Comparison of ENCODE assay signal across 21 mouse cellular contexts in genomic region chr1:122423503-122423902, GRCm38 (mm10).
"Had no signal": no experiment of that assay in that cellular context is flagged by ENCODE, and none has a peak within 500 bp of the region (broad histone marks: within the 10 kb centered on the region; RNA-seq: fewer than 3 reads in every experiment).

No protein-coding gene starts in this region.

- H3K4me1 ChIP-seq: limb, embryonic 12.5 days; limb, embryonic 15.5 days; neural tube, embryonic 12.5 days; neural tube, embryonic 15.5 days had no signal

- ATAC-seq: liver, postnatal 0 days; lung, postnatal 0 days had no signal

- H3K4me3 ChIP-seq: limb, embryonic 12.5 days; limb, embryonic 15.5 days; neural tube, embryonic 12.5 days; neural tube, embryonic 15.5 days had no signal

- H3K4me2 ChIP-seq: limb, embryonic 12.5 days; limb, embryonic 15.5 days; liver, embryonic 11.5 days; lung, embryonic 14.5 days; neural tube, embryonic 12.5 days; neural tube, embryonic 15.5 days had no signal

- H3K27me3 ChIP-seq: limb, embryonic 12.5 days; limb, embryonic 15.5 days; neural tube, embryonic 12.5 days; neural tube, embryonic 15.5 days had no signal

- H3K27ac ChIP-seq: limb, embryonic 12.5 days; limb, embryonic 15.5 days; liver, embryonic 14.5 days; macrophage; neural tube, embryonic 12.5 days; neural tube, embryonic 15.5 days; stomach, postnatal 0 days had no signal

- H3K9ac ChIP-seq: limb, embryonic 12.5 days; limb, embryonic 15.5 days; liver, embryonic 14.5 days; liver, postnatal 0 days; lung, embryonic 14.5 days; neural tube, embryonic 12.5 days; neural tube, embryonic 15.5 days had no signal

- DNase-seq: kidney, adult 9 months; kidney, postnatal 14 days; kidney, postnatal 4 days; left cerebral cortex, postnatal 4 days; liver, postnatal 0 days; lung, embryonic 14.5 days; right cerebral cortex, adult 18-20 months; right cerebral cortex, postnatal 14 days; right cerebral cortex, postnatal 4 days; thymus, adult 2 months; thymus, postnatal 14 days; thymus, postnatal 4 days had no signal

- H3K36me3 ChIP-seq: limb, embryonic 12.5 days; limb, embryonic 15.5 days; neural tube, embryonic 12.5 days; neural tube, embryonic 15.5 days had no signal

- H3K9me3 ChIP-seq: limb, embryonic 12.5 days; limb, embryonic 15.5 days; neural tube, embryonic 12.5 days; neural tube, embryonic 15.5 days had no signal
